Mouse (Mus musculus) ES-E14 (cell line): ENCODE measurements around the gene Sgsm2.

Experiments used
- CHD2 ChIP-seq: IDR thresholded peaks from 2 replicates; pipeline ENCODE4 v1.6.1; 2014; ENCODE audit warnings: mild to moderate bottlenecking, low read depth, low read length, inconsistent platforms
- MAFK ChIP-seq: IDR thresholded peaks from 2 replicates; pipeline ENCODE4 v1.6.1; 2014; ENCODE audit warnings: mild to moderate bottlenecking, low read depth, low read length, inconsistent platforms; ENCODE audit not compliant: insufficient read depth

- TF ChIP-seq MAFK (no peak), CHD2 (no peak)
Observed at GRCm38 (mm10) chr11:74866640-74867039, 30.2 kb downstream of the Sgsm2 start.
